Mouse (Mus musculus) embryonic facial prominence, embryonic 14.5 days (tissue): Measurements from ENCODE around the gene Gm42906. TPM values are rescaled to one million over a fixed set of nuclear protein-coding genes. Genes with fewer than 3 reads are reported as not detected.
A peak's percentile ranks its signal among the peaks of the same experiment; 100 is the strongest.

Experiments
- ATAC-seq: fragments of 200-750 bp; cut with Nextera tagmentation; 2 replicates; pipeline ENCODE4 v1.8.0; 2017; ENCODE audit warnings: low read depth, moderate number of reproducible peaks, moderate TSS enrichment
- DNase-seq: peaks from one replicate; pipeline ENCODE4 v3.0.0-alpha.2; 2015; ENCODE audit warnings: low spot score
- H3K27ac ChIP-seq: fragments of 300-500 bp; sonication (generic); replicated peaks from 2 replicates; pipeline ENCODE4 v1.5.1; 2014; ENCODE audit warnings: low read depth, mild to moderate bottlenecking, low read length, moderate library complexity
- H3K27me3 ChIP-seq: fragments of 300-500 bp; sonication (generic); replicated peaks from 2 replicates; pipeline ENCODE4 v1.6.1; 2014; ENCODE audit warnings: low read length; ENCODE audit not compliant: control insufficient read depth, insufficient read depth
- H3K36me3 ChIP-seq: fragments of 300-500 bp; sonication (generic); 2 replicates; pipeline ENCODE4 v1.6.1; 2014; ENCODE audit warnings: low read length, mixed read lengths; ENCODE audit not compliant: control insufficient read depth, insufficient read depth
- H3K4me1 ChIP-seq: fragments of 300-500 bp; sonication (generic); 2 replicates; pipeline ENCODE4 v1.6.1; 2014; ENCODE audit warnings: antibody characterized with exemption, low read length; ENCODE audit not compliant: control insufficient read depth, insufficient read depth
- H3K4me2 ChIP-seq: fragments of 300-500 bp; sonication (generic); 2 replicates; pipeline ENCODE4 v1.6.1; 2014; ENCODE audit warnings: low read depth, mild to moderate bottlenecking, low read length, moderate library complexity, mixed read lengths
- H3K4me3 ChIP-seq: fragments of 300-500 bp; sonication (generic); 2 replicates; pipeline ENCODE4 v1.5.1; 2014; ENCODE audit warnings: low read depth, mild to moderate bottlenecking, low read length
- H3K9ac ChIP-seq: fragments of 300-500 bp; sonication (generic); 2 replicates; pipeline ENCODE4 v1.6.1; 2014; ENCODE audit warnings: low read depth, mild to moderate bottlenecking, low read length, moderate library complexity, mixed read lengths
- H3K9me3 ChIP-seq: fragments of 300-500 bp; sonication (generic); 2 replicates; pipeline ENCODE4 v1.6.1; 2016; ENCODE audit warnings: low read length; ENCODE audit not compliant: control insufficient read depth
- WGBS: fragments of 180-500 bp; shearing (Covaris S2); extraction: QIAGEN DNeasy Blood & Tissue Kit; methylation state at CpG from one replicate; pipeline ENCODE4 v1.1.7; 2014; 5-methylcytosine and 5-hydroxymethylcytosine counted together
- polyA plus RNA-seq: library from polyadenylated mRNA; unstranded; fragments of >200 nt; fragmentation: Nextera tagmentation; extraction: Ambion mirVana; gene quantifications from 2 replicates; pipeline ENCODE4 v1.2.1, GENCODE M21; 2014

The Gm42906 gene
- polyA plus RNA-seq, 1 experiment from 2014 or later = not detected

GRCm38 (mm10) chr5:151086425-151087202 is 341.3 kb downstream of the Gm42906 start:
- Histone ChIP-seq H3K4me3 (no peak overlapping the region), H3K9me3 (no peaks in the 10 kb centered on the region), H3K27me3 (no peaks in the 10 kb centered on the region), H3K4me2 (no peak overlapping the region), H3K27ac (no peak overlapping the region), H3K36me3 (no peaks in the 10 kb centered on the region), H3K4me1 (peaks cover 7% of the 10 kb centered on the region; the same call in 1 of the 2 replicates), H3K9ac (no peak overlapping the region)
- no peak for ATAC-seq
- 63% methylated on average over 9 of the region's 9 CpGs for WGBS
- no peak for DNase-seq

GRCm38 (mm10) chr5:151085749-151086148 is 342.2 kb downstream of the Gm42906 start:
- Histone ChIP-seq H3K4me1 (peaks cover 7% of the 10 kb centered on the region; the same call in 1 of the 2 replicates), H3K27me3 (no peaks in the 10 kb centered on the region), H3K4me2 (no peak overlapping the region), H3K4me3 (no peak overlapping the region), H3K36me3 (no peaks in the 10 kb centered on the region), H3K27ac (no peak overlapping the region), H3K9me3 (no peaks in the 10 kb centered on the region), H3K9ac (no peak overlapping the region)
- 78% methylated on average over 8 of the region's 8 CpGs for WGBS
- DNase-seq (no peak), ATAC-seq (no peak)

- ATAC-seq (no peak), DNase-seq (no peak)
- no peak overlapping the region for H3K9ac ChIP-seq
- no peaks in the 10 kb centered on the region for H3K27me3 ChIP-seq
- H3K9me3 ChIP-seq = no peaks in the 10 kb centered on the region
- 81% methylated on average over 4 of the region's 4 CpGs for WGBS
- no peak overlapping the region for H3K4me2 ChIP-seq
- no peak overlapping the region for H3K4me3 ChIP-seq
- H3K27ac ChIP-seq = no peak overlapping the region
- H3K36me3 ChIP-seq = no peaks in the 10 kb centered on the region
- H3K4me1 ChIP-seq = no peaks in the 10 kb centered on the region
Measured at GRCm38 (mm10) chr5:151080276-151080675, 347.7 kb downstream of the Gm42906 start.

GRCm38 (mm10) chr5:151077953-151078352 is 350.0 kb downstream of the Gm42906 start:
- Histone ChIP-seq H3K9me3 (no peaks in the 10 kb centered on the region), H3K4me3 (no peak overlapping the region), H3K27me3 (no peaks in the 10 kb centered on the region), H3K9ac (no peak overlapping the region), H3K4me2 (no peak overlapping the region), H3K4me1 (no peaks in the 10 kb centered on the region), H3K27ac (no peak overlapping the region), H3K36me3 (no peaks in the 10 kb centered on the region)
- WGBS = 100% methylated on average over 2 of the region's 2 CpGs
- ATAC-seq = no peak
- no peak for DNase-seq

- Histone ChIP-seq H3K27ac (no peak overlapping the region), H3K36me3 (no peaks in the 10 kb centered on the region), H3K9ac (no peak overlapping the region), H3K4me1 (no peaks in the 10 kb centered on the region), H3K27me3 (no peaks in the 10 kb centered on the region), H3K4me2 (no peak overlapping the region), H3K9me3 (no peaks in the 10 kb centered on the region), H3K4me3 (no peak overlapping the region)
- DNase-seq = no peak
- 65% methylated on average over 3 of the region's 3 CpGs for WGBS
- no peak for ATAC-seq
Measured at GRCm38 (mm10) chr5:151076917-151077316, 351.0 kb downstream of the Gm42906 start.

- Histone ChIP-seq H3K4me1 (peaks cover 18% of the 10 kb centered on the region), H3K36me3 (no peaks in the 10 kb centered on the region), H3K27ac (no peak overlapping the region), H3K4me3 (no peak overlapping the region), H3K27me3 (no peaks in the 10 kb centered on the region), H3K9ac (no peak overlapping the region), H3K9me3 (no peaks in the 10 kb centered on the region), H3K4me2 (no peak overlapping the region)
- DNase-seq (no peak), ATAC-seq (no peak)
- 77% methylated on average over 4 of the region's 4 CpGs for WGBS
Measured at GRCm38 (mm10) chr5:151074282-151074681, 353.7 kb downstream of the Gm42906 start.

- Histone ChIP-seq H3K27me3 (no peaks in the 10 kb centered on the region), H3K4me2 (no peak overlapping the region), H3K9ac (no peak overlapping the region), H3K27ac (no peak overlapping the region), H3K9me3 (no peaks in the 10 kb centered on the region), H3K4me3 (no peak overlapping the region), H3K36me3 (no peaks in the 10 kb centered on the region), H3K4me1 (peaks cover 18% of the 10 kb centered on the region)
- DNase-seq (no peak), ATAC-seq (0 out of 2 replicates have a peak, but pooled peaks have one; percentile 58)
- 38% methylated on average over 6 of the region's 6 CpGs for WGBS
Measured at GRCm38 (mm10) chr5:151071430-151071829, 356.5 kb downstream of the Gm42906 start.

GRCm38 (mm10) chr5:151070896-151071295 is 357.1 kb downstream of the Gm42906 start:
- Histone ChIP-seq H3K9me3 (no peaks in the 10 kb centered on the region), H3K27ac (0 out of 2 replicates have a peak overlapping the region, but pooled peaks have one; percentile 18), H3K4me1 (peaks cover 18% of the 10 kb centered on the region), H3K9ac (no peak overlapping the region), H3K4me2 (no peak overlapping the region), H3K27me3 (no peaks in the 10 kb centered on the region), H3K4me3 (no peak overlapping the region), H3K36me3 (no peaks in the 10 kb centered on the region)
- ATAC-seq = peak; percentile 83; the same call in 1 of the 2 replicates
- peak; percentile 75 for DNase-seq
- 26% methylated on average over 6 of the region's 6 CpGs for WGBS

- ATAC-seq (no peak), DNase-seq (peak; percentile 44)
- Histone ChIP-seq H3K27me3 (no peaks in the 10 kb centered on the region), H3K36me3 (no peaks in the 10 kb centered on the region), H3K27ac (peak overlapping the region; percentile 49), H3K9ac (no peak overlapping the region), H3K4me2 (no peak overlapping the region), H3K4me3 (no peak overlapping the region), H3K4me1 (peaks cover 18% of the 10 kb centered on the region), H3K9me3 (no peaks in the 10 kb centered on the region)
- WGBS = 77% methylated on average over 2 of the region's 2 CpGs
Measured at GRCm38 (mm10) chr5:151069569-151069968, 358.4 kb downstream of the Gm42906 start.
